ENCODE assay signal across 10 mouse cellular contexts in genomic region chr17:23853292-23853691, GRCm38 (mm10). TPM values are rescaled to one million over a fixed set of nuclear protein-coding genes. Genes with fewer than 3 reads are reported as not detected.
DNase-seq lines count a peak whose midpoint lies in the region; ATAC-seq and TF ChIP-seq lines count a peak whose summit lies in the region.
"Had no signal": no experiment of that assay in that cellular context is flagged by ENCODE, and none has a peak within 500 bp of the region (broad histone marks: within the 10 kb centered on the region; RNA-seq: fewer than 3 reads in every experiment).

No protein-coding gene starts in this region.

- H3K36me3 ChIP-seq in intestine, postnatal 0 days (ENCODE audit: control insufficient read depth, insufficient read depth): no peaks in the 10 kb centered on the region
- no peaks in the 10 kb centered on the region for H3K36me3 ChIP-seq in stomach, embryonic 16.5 days (ENCODE audit: control insufficient read depth, insufficient read depth, low read length)
- H3K36me3 ChIP-seq: neural tube, embryonic 12.5 days had no signal

- no peak for DNase-seq in cerebellum, adult 2 months
- peak; percentile 51 for DNase-seq in right cerebral cortex, postnatal 14 days
- DNase-seq in right cerebral cortex, postnatal 25 days: no peak
- peak; percentile 51 for DNase-seq in embryo, embryonic 9.5 days (ENCODE audit: extremely low spot score)
- DNase-seq in lung, postnatal 25 days (ENCODE audit: low spot score): peak; percentile 16

- TF ChIP-seq CTCF in cerebellum, adult 2 months (IDR thresholded peaks at IDR 0.05; ENCODE audit: borderline replicate concordance, insufficient read depth, low read depth, low read length): peak; percentile 35; the same call in 1 of the 2 replicates
- TF ChIP-seq CTCF in intestine, postnatal 0 days (IDR thresholded peaks at IDR 0.05; ENCODE audit: low read depth): peak; percentile 87

- no peak for ATAC-seq in cerebellum, adult (ENCODE audit: insufficient number of reproducible peaks, low FRiP score, low TSS enrichment)
- ATAC-seq in intestine, postnatal 0 days: peak; percentile 30; the same call in 1 of the 2 replicates
- 0 out of 2 replicates have a peak, but pooled peaks have one; percentile 30 for ATAC-seq in stomach, embryonic 16.5 days (ENCODE audit: insufficient read depth, low FRiP score)

- no peak overlapping the region for H3K27ac ChIP-seq in cerebellum, adult 2 months (ENCODE audit: insufficient read depth, low read length)
- peak overlapping the region; percentile 57; the same call in 1 of the 2 replicates for H3K27ac ChIP-seq in intestine, postnatal 0 days (ENCODE audit: low read depth, low read length)
- no peak overlapping the region; the same call in 1 of the 2 replicates for H3K27ac ChIP-seq in stomach, embryonic 16.5 days (ENCODE audit: low read length)
- H3K27ac ChIP-seq: neural tube, embryonic 12.5 days had no signal

- H3K4me2 ChIP-seq in intestine, postnatal 0 days (replicated peaks; ENCODE audit: low read depth): peak overlapping the region; percentile 14
- H3K4me2 ChIP-seq in stomach, embryonic 16.5 days (ENCODE audit: low read depth, low read length): no peak overlapping the region
- H3K4me2 ChIP-seq: neural tube, embryonic 12.5 days had no signal

- no peak overlapping the region for H3K4me3 ChIP-seq in cerebellum, adult 2 months (replicated peaks; ENCODE audit: insufficient read depth, low read depth, low read length)
- no peak overlapping the region for H3K4me3 ChIP-seq in intestine, postnatal 0 days (ENCODE audit: low read depth, low read length)
- H3K4me3 ChIP-seq in stomach, embryonic 16.5 days (replicated peaks; ENCODE audit: low read length): no peak overlapping the region
- H3K4me3 ChIP-seq: neural tube, embryonic 12.5 days had no signal

- H3K9me3 ChIP-seq in intestine, postnatal 0 days (ENCODE audit: control insufficient read depth): no peaks in the 10 kb centered on the region
- H3K9me3 ChIP-seq in stomach, embryonic 16.5 days (replicated peaks; ENCODE audit: control insufficient read depth, low read length): no peaks in the 10 kb centered on the region
- H3K9me3 ChIP-seq: neural tube, embryonic 12.5 days had no signal

- WGBS in cerebellum, adult 2 months: 23% methylated on average over 5 of the region's 5 CpGs
- WGBS in intestine, postnatal 0 days: 36% methylated on average over 5 of the region's 5 CpGs
- 38% methylated on average over 5 of the region's 5 CpGs for WGBS in stomach, embryonic 16.5 days

- no peak overlapping the region for H3K9ac ChIP-seq in intestine, postnatal 0 days (ENCODE audit: low read depth, low read length)
- H3K9ac ChIP-seq in stomach, embryonic 16.5 days (ENCODE audit: low read length): no peak overlapping the region
- H3K9ac ChIP-seq: neural tube, embryonic 12.5 days had no signal

- no peaks in the 10 kb centered on the region for H3K27me3 ChIP-seq in cerebellum, adult 2 months (ENCODE audit: control insufficient read depth, insufficient read depth, low read length)
- no peaks in the 10 kb centered on the region for H3K27me3 ChIP-seq in intestine, postnatal 0 days (replicated peaks; ENCODE audit: control insufficient read depth, insufficient read depth, low read length)
- no peaks in the 10 kb centered on the region for H3K27me3 ChIP-seq in stomach, embryonic 16.5 days (ENCODE audit: control insufficient read depth, insufficient read depth, low read length)
- H3K27me3 ChIP-seq: neural tube, embryonic 12.5 days had no signal

- no peak for TF ChIP-seq POLR2A in cerebellum, adult 2 months (IDR thresholded peaks at IDR 0.05; ENCODE audit: borderline replicate concordance, insufficient read depth, low read length)

- H3K4me1 ChIP-seq in cerebellum, adult 2 months (ENCODE audit: control insufficient read depth, insufficient read depth, low read length): no peaks in the 10 kb centered on the region
- no peaks in the 10 kb centered on the region for H3K4me1 ChIP-seq in intestine, postnatal 0 days (replicated peaks; ENCODE audit: control insufficient read depth, insufficient read depth, low read length)
- H3K4me1 ChIP-seq in stomach, embryonic 16.5 days (ENCODE audit: control insufficient read depth, insufficient read depth, low read length): no peaks in the 10 kb centered on the region
- H3K4me1 ChIP-seq: neural tube, embryonic 12.5 days had no signal

RNA-seq across cellular contexts. Expression of gene Prss41, which starts 9.3 kb away (rescaled TPM):
- polyA plus RNA-seq in cerebellum, adult 2 months (2012; rRNA removed): 1.6 and 2.3 TPM in 2 replicates
- 5.2 and 6.2 TPM in 2 replicates for polyA plus RNA-seq in intestine, postnatal 0 days (2015; fragmentation: Nextera tagmentation; extraction: Ambion mirVana)
- polyA plus RNA-seq in stomach, embryonic 16.5 days (2015; fragmentation: Nextera tagmentation; extraction: Ambion mirVana): 2.6 and 3.3 TPM in 2 replicates
- polyA plus RNA-seq: heart, embryonic 14.5 days had no signal

RNA-seq across cellular contexts. Expression of gene Prss32, which starts 9.6 kb away (rescaled TPM):
- not detected in 2 replicates for polyA plus RNA-seq in cerebellum, adult 2 months (2012; rRNA removed)
- polyA plus RNA-seq in intestine, postnatal 0 days (2015; fragmentation: Nextera tagmentation; extraction: Ambion mirVana): 16.2 and 23.1 TPM in 2 replicates
- polyA plus RNA-seq in stomach, embryonic 16.5 days (2015; fragmentation: Nextera tagmentation; extraction: Ambion mirVana): 7.8 and 10.4 TPM in 2 replicates
- polyA plus RNA-seq: heart, embryonic 14.5 days; neural tube, embryonic 12.5 days had no signal

RNA-seq across cellular contexts. Expression of gene Prss21, which starts 14.6 kb away (rescaled TPM):
- not detected in 2 replicates for polyA plus RNA-seq in cerebellum, adult 2 months (2012; rRNA removed)
- not detected in 2 replicates for polyA plus RNA-seq in intestine, postnatal 0 days (2015; fragmentation: Nextera tagmentation; extraction: Ambion mirVana)
- polyA plus RNA-seq in stomach, embryonic 16.5 days (2015; fragmentation: Nextera tagmentation; extraction: Ambion mirVana): not detected in 2 replicates
- polyA plus RNA-seq: heart, embryonic 14.5 days; neural tube, embryonic 12.5 days had no signal

RNA-seq across cellular contexts. Expression of gene Prss33, which starts 17.4 kb away (rescaled TPM):
- polyA plus RNA-seq in cerebellum, adult 2 months (2012; rRNA removed): 0.25 TPM in 1 of 2 replicates, not detected in the other
- polyA plus RNA-seq in intestine, postnatal 0 days (2015; fragmentation: Nextera tagmentation; extraction: Ambion mirVana): not detected in 2 replicates
- polyA plus RNA-seq in stomach, embryonic 16.5 days (2015; fragmentation: Nextera tagmentation; extraction: Ambion mirVana): 0.21 TPM in 1 of 2 replicates, not detected in the other
- polyA plus RNA-seq: heart, embryonic 14.5 days; neural tube, embryonic 12.5 days had no signal

RNA-seq across cellular contexts. Expression of gene Elob, which starts 24.4 kb away (rescaled TPM):
- 621 and 628 TPM in 2 replicates for polyA plus RNA-seq in cerebellum, adult 2 months (2012; rRNA removed)
- 994 and 1,025 TPM in 2 replicates for polyA plus RNA-seq in intestine, postnatal 0 days (2015; fragmentation: Nextera tagmentation; extraction: Ambion mirVana)
- 906 and 920 TPM in 2 replicates for polyA plus RNA-seq in stomach, embryonic 16.5 days (2015; fragmentation: Nextera tagmentation; extraction: Ambion mirVana)

Comparison
In these comparisons a context has a peak if more than half of its experiments do, and no peak if none do; other contexts are left out.
1. DNase-seq: peak in right cerebral cortex, postnatal 14 days (single experiment), embryo, embryonic 9.5 days (single experiment) and lung, postnatal 25 days (single experiment); none in cerebellum, adult 2 months (0 of 2) and right cerebral cortex, postnatal 25 days (single experiment).